Mouse (Mus musculus): ENCODE data around the gene Socs4. TPM values are rescaled to one million over a fixed set of nuclear protein-coding genes. Genes with fewer than 3 reads are reported as not detected.
A peak's percentile ranks its signal among the peaks of the same experiment; 100 is the strongest.

Gene Socs4
- total RNA-seq, 2 experiments from 2014 or later = 11.1 to 11.8 TPM

GRCm38 (mm10) chr14:47327347-47327746 is 50.6 kb downstream of the Socs4 start:
- no peak overlapping the region for H3K4me3 ChIP-seq
- TF ChIP-seq CTCF (conservative IDR thresholded peaks at IDR 0.05) = no peak
- no peak for DNase-seq (ENCODE audit: low spot score in 2 of 2)
- H3K27ac ChIP-seq = no peak overlapping the region

- TF ChIP-seq CTCF (conservative IDR thresholded peaks at IDR 0.05) = no peak
- Histone ChIP-seq H3K27ac (no peak overlapping the region), H3K4me3 (no peak overlapping the region)
- no peak for DNase-seq (ENCODE audit: low spot score in 2 of 2)
Observed at GRCm38 (mm10) chr14:47331920-47332319, 55.2 kb downstream of the Socs4 start.

- no peak overlapping the region for H3K27ac ChIP-seq
Observed at GRCm38 (mm10) chr14:47334819-47335218, 58.1 kb downstream of the Socs4 start.

GRCm38 (mm10) chr14:47335300-47335699 is 58.6 kb downstream of the Socs4 start:
- H3K27ac ChIP-seq = no peak overlapping the region
- H3K4me3 ChIP-seq = no peak overlapping the region
- DNase-seq (ENCODE audit: low spot score in 2 of 2) = no peak
- TF ChIP-seq CTCF (conservative IDR thresholded peaks at IDR 0.05) = no peak

More at GRCm38 (mm10) chr14:47334819-47335218, 58.1 kb downstream of the Socs4 start:
- peak; percentile 99 for TF ChIP-seq CTCF (conservative IDR thresholded peaks at IDR 0.05)
- H3K4me3 ChIP-seq = no peak overlapping the region
- peak; percentile 55 to 87 for DNase-seq (ENCODE audit: low spot score in 2 of 2)

- H3K4me3 ChIP-seq = no peak overlapping the region
- H3K27ac ChIP-seq = no peak overlapping the region
- DNase-seq (ENCODE audit: low spot score in 2 of 2) = no peak
- TF ChIP-seq CTCF (conservative IDR thresholded peaks at IDR 0.05) = no peak
Observed at GRCm38 (mm10) chr14:47340231-47340925, 63.6 kb downstream of the Socs4 start.

- H3K27ac ChIP-seq = peak overlapping the region; percentile 32
- peak in 1 of 2 experiments; percentile 26 for DNase-seq (ENCODE audit: low spot score in 2 of 2)
- no peak overlapping the region for H3K4me3 ChIP-seq
- no peak for TF ChIP-seq CTCF (conservative IDR thresholded peaks at IDR 0.05)
Observed at GRCm38 (mm10) chr14:47341811-47342291, 65.1 kb downstream of the Socs4 start.

Other genes starting within 250 kb of the Socs4 start
- 1 to 10 TPM; 1.1 to 1.9 TPM for gene Gch1, start 87.5 kb upstream of the Socs4 start, total RNA-seq (2021)
- 1 to 10 TPM; 6.6 to 8.8 TPM for gene Wdhd1, start 74 bp upstream of the Socs4 start, total RNA-seq (2021)
- 10 to 100 TPM; 55.1 to 59.2 TPM for gene Mapk1ip1l, start 21.3 kb downstream of the Socs4 start, total RNA-seq (2021)
- 1 to 10 TPM in 1 of 2 experiments, under 1 TPM in 1; 0.79 to 1.0 TPM for gene Lgals3, start 90.8 kb downstream of the Socs4 start, total RNA-seq (2021)
- 1 to 10 TPM in 1 of 2 experiments, under 1 TPM in 1; 0.52 to 1.6 TPM for gene Dlgap5, start 141.5 kb downstream of the Socs4 start, total RNA-seq (2021)
- 10 to 100 TPM; 90.9 to 94.0 TPM for gene Fbxo34, start 173.5 kb downstream of the Socs4 start, total RNA-seq (2021)